Mouse (Mus musculus) retina, postnatal 7 days (tissue): ENCODE results near the gene Trex2.
"Not testable (repeated sequence)": the region's sequence is repeated elsewhere in the genome, so short reads cannot be mapped to it uniquely, and the experiment has no call there.

Experiments used
- DNase-seq: peaks from one replicate; pipeline ENCODE4 v3.0.0-alpha.2; 2012; ENCODE audit warnings: low read depth, low spot score

Gene Trex2

DNA sequence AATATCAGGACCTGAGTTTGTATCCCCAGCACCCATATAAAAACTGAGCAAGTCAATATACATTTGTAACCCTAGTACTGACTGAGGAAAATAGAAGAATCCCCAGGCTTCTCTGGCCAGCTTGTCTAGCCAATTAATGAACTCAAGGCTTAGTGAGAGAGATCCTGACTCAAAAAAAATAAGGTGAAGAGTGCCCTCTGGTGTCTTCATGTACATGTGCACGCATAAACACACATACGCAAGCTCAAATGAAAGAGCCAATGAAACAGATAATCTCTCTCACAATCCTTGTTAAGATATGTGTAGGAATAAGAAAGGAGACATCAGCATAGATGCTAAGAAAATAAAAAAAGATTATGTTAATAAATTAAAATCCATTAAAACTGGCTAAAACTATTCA lies 5.1 kb downstream of the Trex2 start:
- DNase-seq, result peak; percentile 6

DNA sequence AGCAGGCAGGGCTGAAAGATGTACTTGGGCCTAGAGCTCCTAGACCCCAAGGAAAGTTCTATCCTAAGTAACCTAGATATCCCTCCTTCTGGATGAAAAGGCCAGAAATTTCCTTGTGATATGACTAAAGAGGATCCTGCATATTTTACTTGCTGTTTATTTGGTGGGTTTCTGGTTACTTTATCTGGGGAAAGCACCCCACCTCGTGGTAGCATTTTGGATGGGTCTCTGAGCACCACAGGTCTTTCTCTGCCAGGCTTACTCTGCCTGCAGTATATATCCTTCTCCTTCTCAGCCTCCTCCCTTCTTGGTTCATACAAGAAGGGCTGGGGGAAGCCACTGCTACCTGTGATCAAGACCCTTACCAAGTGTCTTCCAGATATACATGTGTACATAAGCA lies 22.4 kb downstream of the Trex2 start:
- DNase-seq, result no peak

DNA sequence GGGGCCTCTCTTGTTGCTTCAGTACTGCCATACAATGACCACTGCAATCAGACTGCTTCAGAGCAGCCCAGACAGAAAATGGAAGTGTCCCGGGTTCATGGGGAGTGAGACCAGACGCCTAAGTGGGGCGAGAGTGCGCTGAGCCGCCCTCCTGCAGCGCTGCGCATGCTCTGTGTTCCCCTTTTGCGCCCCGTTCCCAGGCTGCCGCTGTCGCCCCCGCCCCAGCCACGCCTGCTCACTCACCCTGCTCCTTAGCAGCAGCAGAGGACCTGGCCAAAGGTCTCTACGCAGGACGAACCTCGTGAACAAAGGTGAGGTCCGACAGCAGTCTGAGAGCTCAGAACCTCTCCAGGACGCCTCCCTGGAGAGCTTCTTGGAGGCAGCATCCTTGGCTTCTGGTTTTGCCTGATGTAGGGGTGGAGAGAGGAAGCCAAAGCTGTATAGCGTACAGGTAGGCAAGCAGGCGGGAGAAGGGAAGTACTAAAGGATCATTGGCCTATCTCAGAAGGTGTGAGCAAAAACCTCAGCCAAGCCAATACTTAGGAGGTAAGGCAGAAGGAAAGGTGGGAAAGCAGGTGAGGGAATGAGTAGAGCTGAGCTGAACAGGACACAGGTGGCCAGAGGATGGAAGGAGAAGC lies 24.1 kb downstream of the Trex2 start, which contains the start of gene Zfp92:
Gene Zfp92 (plus strand): TSS at position 217 of the 638 bp plus-strand sequence.
- DNase-seq, result no peak

DNA sequence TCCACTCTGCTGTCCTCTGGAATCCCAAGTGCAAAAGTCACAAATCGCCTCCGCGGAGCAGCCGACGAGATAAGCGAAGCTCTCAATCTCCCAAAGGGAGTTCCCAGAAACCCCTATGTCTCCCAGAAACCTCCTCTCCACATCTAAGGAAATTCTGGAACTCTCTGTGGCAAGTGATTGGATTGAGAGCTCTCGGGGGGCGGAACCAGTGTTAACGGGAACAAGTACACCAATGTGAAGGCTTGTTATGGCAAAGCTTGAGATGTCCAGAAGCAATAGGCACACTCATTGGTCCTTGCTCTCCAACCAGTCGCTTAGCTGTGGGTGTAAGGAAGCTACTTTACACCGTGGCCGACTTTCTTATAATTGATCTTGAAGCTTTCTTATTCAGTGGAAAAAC lies 33.5 kb downstream of the Trex2 start:
- DNase-seq, result no peak

DNA sequence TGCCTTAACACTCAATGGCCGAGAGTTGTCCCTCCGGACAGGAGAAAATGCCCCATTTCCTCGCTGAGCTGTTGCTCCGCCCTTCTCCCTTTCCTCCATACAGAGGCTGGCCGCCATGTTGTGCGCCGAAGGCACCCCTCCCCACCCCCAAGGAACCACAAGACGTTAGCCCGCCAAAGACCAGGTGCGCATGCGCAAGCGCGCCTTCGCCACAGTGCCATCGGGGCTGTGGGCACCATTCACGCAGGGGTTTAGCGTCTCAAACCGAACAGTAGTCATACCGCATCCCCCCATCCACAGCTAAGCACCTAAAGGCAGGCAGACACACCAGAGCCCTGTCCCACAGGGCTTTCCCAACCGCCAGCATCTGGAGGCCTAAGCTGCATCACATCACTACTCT lies 34.2 kb downstream of the Trex2 start:
- no peak for DNase-seq

DNA sequence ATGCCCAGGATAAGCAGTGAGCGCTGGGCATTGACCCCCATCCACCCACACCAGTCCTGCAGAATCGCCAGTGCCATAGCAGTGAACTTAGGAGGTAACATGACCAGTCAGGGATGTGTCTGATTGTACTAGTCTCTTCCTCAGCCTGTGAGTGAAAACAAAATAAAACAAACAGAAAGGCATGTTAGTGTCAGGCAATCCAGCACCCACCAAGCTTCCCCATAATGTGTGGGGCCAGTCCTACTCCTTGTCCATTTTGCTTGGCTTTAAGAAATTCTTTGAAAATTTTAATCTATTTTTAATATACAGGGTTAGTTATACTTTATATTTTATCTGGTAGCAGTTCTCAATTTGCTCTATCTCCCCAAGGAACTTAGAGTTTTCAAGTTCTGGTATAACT lies 36.5 kb downstream of the Trex2 start, which contains the start of gene Gm18336:
Gene Gm18336 (minus strand): TSS at position 101 of the 400 bp plus-strand sequence.
- DNase-seq, result not testable (repeated sequence)

DNA sequence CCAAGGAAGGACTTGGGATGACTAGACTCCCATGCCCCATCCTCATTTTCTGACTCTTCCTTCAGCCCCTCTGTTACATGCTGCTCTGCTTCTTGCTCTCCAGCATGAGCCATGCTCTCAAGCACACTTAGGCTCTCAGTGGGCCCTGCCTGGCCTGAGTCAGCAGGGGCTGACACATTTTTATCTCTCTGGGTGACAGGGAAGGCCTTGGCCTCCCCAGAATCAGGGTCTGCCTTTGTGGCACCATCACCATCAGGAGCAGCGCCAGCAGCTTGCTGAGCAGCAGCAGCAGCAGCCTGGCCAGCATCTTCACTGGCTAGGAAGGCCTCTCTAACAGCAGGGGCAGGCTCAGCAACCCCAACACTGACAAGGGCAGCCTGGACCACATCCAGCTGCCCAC lies 38.7 kb downstream of the Trex2 start:
- no peak for DNase-seq

DNA sequence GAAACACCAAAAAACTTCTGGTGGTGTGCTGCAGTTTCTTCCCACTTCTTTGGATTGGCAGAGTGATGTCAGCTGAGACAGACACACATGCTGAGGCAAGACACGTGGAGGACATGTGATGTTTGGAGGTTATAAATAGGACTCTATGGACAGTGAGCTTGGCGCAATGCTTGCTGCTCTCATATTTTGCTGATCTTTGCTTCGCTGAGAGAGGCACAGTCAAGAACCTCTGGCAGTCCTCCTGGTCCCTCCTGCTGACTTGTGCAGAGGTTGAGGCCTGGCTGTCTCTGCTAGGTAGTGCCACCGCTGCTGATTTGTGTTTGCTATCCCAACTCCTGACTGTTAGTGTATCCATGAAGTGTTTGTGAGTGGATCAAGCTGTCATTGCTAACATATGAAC lies 43.7 kb downstream of the Trex2 start:
- DNase-seq, result no peak

DNA sequence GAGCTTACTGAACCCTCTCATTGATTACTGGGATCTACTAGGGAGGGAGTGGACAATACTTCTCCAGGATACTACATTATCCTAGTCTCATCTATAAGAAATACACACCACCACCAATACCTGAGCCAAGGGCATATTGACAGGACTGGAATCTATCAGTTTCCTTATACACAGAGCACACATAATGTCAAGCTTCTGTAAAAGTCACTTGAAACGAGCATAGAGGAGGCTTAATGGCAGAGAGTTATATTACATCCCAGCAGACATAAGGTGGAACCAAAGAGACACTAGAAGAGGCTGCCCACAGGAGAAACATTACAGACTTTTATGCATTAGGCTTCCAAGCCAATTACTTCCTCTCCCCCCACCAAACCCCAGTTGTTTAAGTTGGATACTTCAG lies 50.2 kb downstream of the Trex2 start:
- DNase-seq, result no peak

DNA sequence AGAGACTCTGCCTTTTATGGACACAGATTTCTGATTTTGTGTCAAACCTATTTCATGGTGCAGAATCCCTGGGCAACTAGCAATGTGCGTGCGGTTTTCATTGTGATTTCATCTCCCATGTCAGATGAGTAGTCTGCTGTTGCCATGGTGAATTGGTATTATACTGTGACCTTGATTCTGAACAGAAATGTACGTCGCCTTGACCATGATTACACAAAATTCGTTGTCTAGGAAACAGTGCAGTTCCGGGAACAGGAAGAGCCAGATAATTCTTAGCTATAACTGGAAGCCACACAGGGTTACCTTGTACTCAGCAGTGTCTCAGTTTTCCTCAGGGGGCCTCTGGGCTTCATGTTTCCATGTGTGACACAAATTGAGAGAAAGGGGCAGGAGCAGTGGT lies 50.7 kb downstream of the Trex2 start:
- DNase-seq, result no peak
